Mouse (Mus musculus) R1 (cell line): ENCODE measurements around the gene Morn4.

ENCODE experiments used
- DNase-seq: peaks from one replicate; pipeline ENCODE4 v3.0.0-alpha.2; 2018; ENCODE audit warnings: low read depth, low spot score

Morn4 gene

DNA sequence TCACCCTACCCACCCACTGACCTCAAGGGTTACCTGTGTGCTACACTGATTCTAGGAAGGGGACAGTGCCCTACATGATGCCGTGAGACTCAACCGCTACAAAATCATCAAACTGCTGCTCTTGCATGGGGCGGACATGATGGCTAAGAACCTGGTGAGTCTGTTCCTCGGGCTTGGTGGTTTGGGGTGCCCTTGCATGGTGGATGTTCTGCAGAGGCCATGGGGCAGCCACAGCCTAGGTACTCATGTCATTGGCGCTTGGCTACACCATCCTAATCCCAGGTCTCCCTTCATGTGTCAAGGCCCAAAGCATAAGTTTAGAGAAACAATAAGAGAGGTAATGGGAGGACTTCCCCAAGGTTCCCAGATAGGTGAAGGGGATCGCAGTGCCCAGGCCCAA is 42.2 kb downstream of the Morn4 start:
- DNase-seq = no peak

DNA sequence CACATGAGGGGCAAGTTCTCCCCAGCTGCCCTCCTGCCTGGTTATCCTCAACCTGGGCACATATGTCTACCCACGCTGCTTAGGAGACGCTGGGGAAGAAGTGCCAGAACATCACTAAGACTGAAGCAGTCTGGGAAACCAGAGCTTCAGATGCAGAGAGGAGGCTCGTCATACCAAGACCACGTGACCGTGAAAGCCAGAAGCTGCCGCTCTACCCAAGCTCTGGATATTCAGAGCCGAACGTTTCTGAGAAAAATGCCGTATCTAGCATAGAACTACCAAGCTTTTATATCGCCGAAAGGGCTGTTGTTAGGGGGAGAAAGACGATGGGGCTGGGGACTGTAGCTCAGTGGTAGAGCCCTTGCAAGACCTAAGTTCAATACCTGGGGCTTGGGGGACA is 47.8 kb downstream of the Morn4 start:
- no peak for DNase-seq

GRCm38 (mm10) chr19:42037167-42037702 is 48.9 kb downstream of the Morn4 start:
- no peak for DNase-seq

DNA sequence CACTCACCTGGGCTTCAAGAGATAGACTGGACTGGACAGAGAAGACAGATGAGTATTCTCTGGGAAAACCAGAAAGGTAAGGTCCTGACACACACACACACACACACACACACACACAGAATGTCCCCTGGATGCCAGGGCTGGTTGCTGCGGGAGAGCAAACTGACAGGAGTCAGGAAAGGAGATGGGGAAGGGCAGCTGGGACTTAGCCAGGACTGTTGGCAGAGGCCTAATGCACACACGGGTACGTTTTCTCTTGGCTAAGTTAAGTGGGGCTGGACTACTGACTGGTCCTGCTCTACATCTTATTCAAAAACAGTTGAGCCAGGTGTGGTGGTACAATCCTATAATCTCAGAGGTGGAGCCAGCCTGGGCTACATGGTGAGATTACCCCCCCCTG is 49.8 kb downstream of the Morn4 start:
- no peak for DNase-seq

DNA sequence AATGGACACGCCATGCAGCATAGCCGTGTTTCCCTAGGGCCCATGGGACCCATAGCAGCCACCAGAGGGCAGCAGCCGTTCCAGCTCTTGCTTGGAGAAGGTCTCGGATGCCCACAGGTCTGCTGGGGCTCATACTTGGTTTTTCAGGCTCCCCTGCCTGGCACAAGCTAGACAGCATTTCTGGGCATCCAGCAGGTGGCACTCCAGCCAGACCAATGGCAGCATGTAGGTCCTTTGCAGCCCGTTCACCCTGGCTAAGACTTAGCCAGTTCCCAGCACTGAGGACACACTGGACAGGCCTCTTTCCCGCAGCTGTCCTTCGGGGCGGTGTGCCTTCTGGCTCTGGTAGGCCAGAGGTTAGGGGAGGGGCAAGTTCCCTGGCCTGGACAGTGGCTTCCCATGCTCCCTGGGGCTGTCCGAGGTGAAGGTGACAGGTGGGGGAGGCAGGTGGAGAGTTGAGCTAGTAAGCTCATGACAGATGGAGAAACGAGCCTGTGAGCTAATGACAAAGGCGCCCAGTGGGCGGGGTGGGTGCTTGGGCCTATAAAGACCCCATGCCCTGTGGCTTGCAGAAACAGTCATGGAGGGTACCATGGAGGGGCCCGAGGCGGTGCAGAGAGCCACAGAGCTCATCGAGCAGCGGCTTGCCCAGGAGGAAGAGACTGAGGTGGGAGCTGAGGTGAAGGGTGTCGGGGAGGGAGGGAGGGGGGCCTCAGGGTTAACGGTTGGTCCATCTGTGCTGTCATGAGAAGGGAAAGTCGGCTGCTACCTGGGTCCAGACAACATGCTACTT is 50.5 kb downstream of the Morn4 start, which contains the start of gene Ankrd2:
Ankrd2 (plus strand) TSS at position 545 of the 793 bp plus-strand sequence.
- DNase-seq = peak; percentile 75

GRCm38 (mm10) chr19:42034881-42035455 is 51.2 kb downstream of the Morn4 start:
- DNase-seq = no peak

DNA sequence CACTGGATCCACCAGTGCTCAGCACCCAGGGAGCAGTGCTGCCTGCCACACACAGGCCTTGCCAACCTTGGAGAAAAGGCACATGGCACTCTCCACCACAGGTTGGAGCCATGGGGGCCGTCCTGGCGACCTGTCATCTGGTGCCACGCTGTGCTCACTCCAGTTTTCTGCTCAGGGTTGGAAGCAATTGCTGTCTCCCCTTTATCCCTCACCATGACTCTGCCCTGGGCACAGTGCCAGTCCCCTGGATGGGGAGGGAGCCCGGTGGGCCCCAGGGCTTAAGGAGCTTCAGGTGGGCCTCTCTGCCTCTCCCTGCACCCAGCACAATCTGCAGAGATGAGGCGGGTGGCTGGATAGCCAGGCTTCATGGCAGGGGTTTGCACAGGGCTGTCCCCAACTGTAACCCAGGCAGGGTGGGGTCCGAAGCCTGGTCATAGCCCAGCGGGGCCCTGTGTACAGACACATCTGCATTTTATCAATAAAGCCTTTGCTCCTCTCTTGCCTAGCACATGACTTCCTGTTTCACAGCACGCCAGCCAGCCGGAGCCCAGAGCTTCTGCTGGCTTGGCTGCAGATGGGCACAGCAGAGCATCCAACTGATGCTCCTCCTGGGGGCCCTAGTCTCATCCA is 51.9 kb downstream of the Morn4 start:
- DNase-seq = no peak

GRCm38 (mm10) chr19:42033611-42034010 is 52.5 kb downstream of the Morn4 start:
- no peak for DNase-seq

DNA sequence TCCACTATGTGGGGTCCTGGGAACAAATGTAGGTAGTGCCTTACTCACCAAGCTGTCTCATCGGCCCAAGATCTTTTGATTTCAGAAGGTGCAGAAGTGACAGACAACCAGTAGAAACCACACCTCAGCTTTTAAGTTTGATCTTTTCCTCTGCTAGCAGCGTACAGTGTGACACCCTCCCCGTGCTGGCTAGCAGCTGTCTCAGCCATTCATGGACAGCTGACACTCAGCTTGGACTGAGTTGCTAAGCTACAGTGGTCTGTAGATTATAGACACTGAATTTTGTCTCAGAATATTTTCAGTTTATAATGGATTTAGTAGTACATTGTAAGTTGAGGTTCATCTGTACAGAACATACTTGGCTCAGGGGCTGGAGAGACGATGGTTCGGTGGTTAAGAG is 55.0 kb downstream of the Morn4 start:
- DNase-seq = no peak

DNA sequence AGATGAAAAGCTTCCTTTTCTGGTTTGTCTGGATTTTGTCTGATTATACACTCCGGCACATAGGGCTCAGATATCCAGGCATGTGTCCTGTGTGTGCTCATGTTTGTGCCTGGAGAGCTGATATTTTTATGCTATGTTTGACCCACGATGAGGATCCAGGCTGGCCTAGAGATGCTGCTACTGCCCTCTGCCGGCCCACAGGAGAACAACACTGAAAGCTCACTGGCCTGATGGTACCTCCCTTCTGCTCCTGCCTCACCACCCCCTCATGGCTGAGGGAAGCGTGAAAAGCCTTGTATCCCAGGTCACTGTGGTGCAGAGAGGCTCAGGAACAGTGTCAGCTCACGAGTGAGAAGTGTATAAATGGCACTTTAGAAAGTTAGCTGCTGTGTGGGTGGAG is 60.0 kb downstream of the Morn4 start:
- DNase-seq = peak; percentile 71
